Mouse (Mus musculus) hindlimb bud, embryonic 11.5 days (tissue): Measurements from ENCODE around the gene Clec10a.

ENCODE experiments used
- DNase-seq: peaks from one replicate; pipeline ENCODE4 v3.0.0-alpha.2; 2012; ENCODE audit warnings: low read depth, low spot score; ENCODE audit errors: extremely low spot score

The Clec10a gene

DNA sequence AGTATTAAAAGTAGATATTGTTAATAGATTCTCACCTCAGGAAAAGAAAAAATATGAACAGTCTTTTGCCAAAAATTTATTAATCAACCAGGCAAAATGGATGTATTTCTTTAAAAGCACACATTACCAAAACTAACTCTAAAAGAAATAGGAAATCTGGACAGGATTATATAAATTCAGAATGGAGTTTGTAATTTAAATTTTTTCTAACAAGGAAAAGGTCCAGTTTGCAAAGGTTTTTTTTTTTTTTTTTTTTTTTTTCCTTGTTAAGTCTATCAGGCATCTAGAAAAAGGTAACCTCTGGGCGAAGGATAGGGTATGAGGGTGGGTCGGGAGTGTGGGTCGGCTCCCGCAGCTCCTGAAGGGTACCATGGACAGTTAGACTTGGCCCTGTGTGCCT is 24.5 kb downstream of the Clec10a start:
- DNase-seq: no peak

DNA sequence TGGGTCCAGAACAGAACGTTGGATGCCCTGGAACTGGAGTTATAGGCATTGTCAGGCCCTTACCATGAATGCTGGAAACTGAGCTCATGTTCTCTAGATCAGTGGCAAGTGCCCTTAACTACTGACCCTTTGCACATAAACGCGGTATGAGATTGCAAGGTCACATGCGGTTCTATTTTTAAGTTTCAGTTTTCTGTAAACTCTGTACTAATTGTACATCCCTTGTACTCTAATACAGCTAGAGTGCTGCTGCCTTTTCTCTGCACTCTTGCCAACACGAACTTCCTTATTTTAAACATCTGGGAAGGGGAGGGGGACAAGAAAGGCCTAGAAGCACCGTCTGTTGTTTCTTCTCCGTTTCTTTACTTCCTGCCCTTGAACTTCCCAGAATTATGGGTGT is 29.1 kb downstream of the Clec10a start:
- no peak for DNase-seq

DNA sequence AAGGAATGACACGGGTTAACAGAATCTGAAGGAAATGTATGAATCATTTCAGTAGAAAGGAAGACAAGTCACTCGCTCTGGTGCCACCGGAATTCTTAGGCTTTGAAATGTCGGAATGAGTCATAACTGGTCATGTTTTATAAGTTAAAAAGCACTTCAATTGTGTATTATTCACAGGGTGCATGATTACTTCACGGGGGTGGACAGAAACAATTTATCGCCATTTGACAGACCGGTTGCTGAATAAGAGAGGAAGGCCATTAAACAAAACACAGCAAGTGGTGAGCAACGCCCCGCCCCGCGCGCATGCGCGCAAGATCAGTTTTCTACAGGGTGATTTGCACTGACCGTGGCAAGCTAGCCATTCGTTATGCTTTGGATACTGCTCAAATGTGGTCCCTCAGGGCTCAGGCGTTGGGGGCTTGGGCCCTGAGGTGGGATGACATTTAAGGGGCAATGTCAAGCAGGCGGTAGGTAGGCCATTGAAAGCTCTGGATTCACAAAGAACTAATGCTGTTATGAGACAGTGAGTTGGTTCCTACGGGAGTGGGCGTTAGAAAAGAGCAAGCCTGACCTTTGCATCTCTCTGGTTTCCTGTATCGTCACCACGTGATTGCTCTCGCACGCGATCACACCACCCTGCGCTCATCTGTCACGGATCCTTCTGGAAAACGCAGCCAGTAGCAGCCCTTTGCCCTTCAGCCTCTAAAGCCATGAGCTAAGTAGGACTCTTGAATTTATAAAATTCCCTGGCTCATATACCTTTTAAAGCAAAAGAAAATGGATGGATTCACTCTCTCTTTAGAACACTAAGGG is 33.5 kb downstream of the Clec10a start:
- DNase-seq: no peak

DNA sequence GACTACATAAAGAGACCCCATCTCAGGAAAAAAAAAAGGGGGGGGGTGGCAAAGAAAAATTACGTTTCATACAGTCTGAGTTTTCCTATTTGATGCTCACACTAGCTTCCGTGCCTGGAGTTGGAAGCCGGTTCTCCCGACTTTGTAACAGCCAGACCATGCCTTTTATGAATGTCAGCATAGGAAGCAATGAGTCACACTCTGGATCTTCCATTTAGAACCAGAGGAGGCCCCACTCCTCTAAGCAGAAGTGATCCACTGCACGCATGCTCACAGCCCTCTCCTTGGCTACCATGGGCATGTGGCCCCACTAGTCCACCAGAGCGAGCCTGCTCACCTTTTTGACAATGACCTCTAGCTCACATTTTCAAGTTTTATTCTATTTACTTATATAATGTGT is 35.2 kb downstream of the Clec10a start:
- no peak for DNase-seq

DNA sequence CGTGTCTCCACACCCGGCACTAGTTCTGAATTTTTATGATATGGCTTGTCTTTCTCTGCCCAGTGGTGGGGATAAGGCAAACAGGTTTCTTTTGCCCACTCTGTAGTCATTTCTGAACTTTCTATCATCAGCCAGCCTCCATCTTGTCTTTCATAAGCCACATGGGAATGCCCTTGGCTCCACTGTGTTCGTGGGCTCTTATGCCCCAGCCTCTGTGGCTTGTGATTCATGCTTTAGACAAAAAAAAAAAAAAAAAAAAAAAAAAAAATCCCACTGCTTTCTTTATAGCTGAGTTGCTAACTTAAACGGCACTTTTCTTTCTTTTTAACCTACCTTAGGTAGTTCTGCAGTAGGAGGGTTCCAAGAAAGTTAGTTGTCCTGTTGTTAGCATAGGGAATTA is 36.2 kb downstream of the Clec10a start:
- DNase-seq: no peak

DNA sequence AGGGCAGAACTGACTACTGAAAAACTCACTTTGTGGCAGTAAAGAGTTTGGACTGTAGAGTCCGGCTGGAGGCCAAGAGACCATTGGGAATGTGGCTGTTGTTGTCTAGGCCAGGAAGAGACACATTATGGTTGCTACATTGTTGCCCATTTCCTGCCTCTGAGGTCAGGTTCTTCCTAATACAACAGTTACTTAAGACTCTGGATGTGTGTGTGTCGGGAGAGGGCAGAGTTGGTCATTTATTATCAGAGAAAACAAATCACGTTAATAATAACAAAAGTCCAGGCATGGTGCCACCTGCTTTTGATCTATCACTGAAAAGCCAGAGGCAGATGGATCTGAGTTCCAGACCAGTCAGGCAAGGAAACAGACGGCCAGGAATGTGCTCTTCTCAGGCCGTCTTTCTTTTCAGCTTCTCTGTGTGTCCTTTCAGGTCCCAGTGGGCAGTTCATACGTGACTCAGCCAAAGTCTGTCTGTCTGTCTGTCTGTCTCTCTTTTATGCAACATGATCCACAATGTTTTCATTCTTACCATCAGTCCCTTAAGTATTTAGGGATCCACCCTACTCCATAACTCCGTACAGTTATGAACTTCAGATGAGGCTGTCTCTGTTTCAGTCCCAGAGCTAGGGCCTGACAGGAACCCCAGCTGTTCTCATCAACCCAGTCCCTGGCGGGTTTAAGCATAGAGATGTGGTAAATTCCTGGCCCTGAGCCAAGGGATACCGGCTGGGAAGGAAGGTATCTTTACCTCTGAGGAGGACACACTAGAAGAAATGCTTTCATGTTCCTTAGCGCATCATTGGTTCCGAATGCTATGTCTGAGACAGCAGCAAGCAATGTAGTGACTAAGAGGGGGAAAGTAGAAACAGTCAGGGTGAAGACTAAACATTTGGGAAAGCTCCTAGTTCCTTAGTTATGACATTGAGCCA is 37.6 kb downstream of the Clec10a start:
- DNase-seq: no peak

DNA sequence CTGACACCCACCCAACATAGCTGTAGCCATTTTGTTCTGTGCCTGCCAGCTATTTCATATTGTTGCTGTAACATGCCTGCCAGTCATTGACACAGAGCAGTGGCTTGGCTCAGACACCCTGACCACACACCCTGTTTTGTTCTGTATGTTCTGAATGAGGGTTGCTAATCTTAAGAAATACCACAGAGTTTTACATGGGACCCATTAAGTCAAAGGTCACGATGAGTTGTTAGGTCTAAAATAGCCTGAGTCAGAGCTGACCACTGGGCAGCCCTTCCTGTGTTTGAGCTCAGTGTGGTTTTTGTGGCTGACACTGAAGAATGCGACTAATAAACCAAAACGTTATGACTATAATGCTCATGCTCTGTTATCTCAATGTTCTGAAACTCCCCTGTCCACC is 42.3 kb downstream of the Clec10a start:
- DNase-seq: no peak

DNA sequence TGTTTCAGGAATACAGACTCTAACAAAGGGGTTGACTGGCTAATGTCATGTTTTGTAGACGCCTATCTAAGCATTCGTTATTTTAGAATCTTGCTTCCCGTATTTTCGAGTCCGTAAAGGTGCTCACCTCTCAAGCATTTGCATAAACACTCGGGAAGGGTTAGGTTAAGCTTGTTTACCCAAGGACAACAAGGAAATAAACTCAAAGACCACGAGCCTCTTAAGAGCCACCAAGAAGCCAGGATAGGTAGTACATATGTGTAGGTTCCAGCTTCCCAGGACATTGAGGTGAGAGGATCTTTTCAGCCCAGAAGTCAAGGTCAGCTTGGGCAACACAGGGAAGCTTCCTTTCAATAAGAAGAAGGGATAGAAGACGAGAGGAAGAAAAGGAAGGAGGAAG is 43.1 kb downstream of the Clec10a start:
- DNase-seq: no peak

DNA sequence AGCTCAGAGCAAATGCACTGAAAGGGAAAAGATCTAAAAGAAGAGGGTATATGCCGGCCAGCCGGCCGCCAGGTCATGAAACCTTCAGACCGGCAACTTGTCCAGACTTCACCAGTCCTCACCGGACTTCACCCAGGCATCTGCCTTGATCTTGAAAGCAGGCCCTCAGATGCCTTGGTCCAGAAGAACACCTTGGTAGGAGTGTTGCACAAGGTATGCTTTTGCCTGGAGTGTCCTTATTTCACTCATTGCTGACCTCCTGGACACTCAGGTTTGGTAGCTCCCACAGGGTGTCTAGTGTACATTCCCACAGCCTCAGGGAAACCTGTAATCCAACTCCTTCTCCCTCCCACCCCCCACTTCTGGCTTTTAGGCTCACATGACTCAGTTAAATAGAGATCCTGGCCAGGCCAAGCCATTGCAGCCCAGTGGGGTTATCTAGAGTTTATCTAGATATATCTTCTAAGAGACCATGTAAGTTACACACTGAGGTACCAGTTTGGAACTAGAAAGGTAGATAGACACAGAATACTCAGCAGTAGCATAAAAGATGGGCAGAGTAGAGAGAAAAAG is 44.1 kb downstream of the Clec10a start:
- no peak for DNase-seq

DNA sequence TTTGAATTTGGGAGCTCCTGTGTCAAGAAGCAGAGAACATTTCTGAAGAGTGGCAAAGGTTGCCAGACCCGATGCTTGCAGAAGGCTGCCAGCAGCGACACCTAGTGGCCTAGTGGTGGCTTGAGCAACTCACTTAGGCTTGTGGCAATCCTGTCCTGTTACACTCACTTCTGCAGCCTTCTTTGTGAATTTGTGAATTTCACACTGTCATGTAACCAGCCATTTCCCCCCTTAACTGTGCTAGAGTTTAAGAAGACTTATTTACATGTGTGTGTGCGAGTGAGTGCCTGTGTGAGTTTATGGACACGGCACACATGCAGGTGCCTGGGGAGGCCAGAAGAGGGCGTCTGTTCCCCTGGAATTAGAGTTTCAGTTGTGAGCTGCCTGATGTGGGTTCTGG is 45.7 kb downstream of the Clec10a start:
- peak; percentile 68 for DNase-seq

DNA sequence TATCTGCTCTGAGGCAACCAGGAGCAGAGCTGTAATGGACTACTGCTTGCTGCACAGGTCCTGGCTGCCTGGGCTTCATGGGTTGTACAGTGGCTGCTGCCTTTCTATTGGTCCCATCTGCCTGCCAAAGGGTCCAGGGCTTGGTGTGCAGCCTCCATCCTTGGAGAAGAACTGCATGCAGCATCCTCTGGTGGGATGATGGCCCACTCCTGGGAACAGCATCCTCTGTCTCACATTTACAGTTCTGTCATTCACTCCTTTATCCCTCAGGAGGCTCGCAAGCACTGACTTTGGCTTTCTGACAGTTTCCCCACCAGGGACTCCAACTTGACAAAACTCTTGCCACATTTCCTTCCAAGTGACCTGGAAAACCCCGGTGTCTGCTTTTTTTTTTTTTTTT is 50.8 kb downstream of the Clec10a start:
- no peak for DNase-seq

DNA sequence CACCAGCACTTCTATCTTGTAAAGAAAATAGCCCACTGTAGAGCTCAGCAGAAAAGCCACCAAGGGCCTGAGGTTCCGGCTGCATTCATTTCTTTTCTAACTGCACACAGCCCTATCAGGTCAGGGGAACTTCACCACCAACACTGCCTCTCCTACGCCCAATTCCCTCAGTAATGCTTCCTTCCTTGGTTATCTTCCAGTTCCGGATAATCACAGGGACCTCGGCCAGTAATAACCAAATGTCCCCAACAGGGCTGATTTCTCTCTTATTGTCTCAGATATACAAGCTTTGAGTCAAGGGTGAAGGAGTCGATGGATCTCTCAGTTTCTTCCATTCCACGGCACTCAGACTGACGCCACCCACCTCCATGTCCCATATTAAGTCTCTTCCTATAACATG is 51.3 kb downstream of the Clec10a start:
- DNase-seq: no peak

DNA sequence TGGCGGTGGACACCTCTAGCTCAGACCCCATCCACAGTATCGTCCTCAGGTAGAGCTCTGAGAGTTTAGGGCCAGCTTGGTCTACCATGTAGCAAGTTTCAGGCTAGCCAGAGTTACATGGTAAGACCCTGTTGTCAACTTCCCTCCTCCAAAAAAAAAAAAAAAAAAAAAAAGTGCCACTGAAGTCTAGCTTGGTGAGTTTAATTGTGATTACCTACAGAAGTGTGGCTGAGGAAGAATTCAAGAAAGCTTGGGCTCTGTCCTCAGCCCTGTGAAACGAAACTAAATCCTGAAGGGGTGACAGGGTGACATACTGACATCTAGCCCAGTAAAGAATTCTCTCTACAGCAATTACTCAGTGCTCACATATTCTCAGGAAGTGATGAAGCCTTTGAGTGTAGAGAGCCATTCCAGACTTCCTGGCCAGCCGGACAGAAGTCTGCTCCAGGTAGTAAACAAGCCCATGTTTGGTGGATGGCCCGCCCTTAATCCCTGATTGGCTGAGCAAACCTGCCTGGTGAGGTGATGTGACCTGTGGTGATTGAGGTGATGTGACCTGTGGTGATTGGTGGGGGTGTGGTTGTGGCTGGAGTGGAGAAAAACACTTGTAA is 52.9 kb downstream of the Clec10a start:
- DNase-seq: no peak

DNA sequence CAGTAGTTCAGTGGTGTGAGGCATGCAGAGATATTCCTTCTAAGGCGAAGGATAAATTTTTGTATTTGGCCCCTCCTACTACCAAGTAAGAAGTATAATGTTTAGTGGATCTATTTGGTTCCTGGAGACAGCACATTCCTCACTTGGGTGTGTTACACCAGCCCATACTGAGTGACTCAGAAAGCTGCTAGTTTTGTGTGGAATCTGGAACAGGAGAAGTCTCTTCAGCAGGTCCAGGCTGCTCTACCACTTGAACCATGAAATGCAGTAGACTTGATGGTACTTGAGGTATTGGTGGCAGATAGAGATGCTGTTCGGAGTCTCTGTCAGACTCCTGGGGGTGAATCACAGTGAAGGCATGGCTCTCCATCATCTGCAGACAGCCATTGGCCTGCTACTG is 54.7 kb downstream of the Clec10a start:
- DNase-seq: no peak

DNA sequence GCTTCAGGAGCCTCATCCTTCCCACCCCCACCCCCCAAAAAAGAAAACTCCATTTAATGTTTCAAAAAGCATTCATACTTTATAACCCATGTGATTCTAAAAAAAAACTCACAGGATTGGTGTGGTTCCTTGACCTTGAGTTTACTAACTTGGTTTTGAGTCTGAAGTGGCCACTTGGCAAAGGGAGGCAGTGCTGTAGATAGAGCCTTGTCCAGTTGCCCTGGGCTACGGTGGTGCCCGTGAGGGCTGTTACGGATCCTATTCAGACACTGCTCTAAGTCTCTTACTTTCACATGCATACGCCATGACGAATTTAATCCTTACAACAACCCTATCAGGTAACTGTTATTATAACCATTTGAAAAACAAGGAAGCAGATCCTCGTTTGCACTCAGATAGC is 56.0 kb downstream of the Clec10a start:
- no peak for DNase-seq

DNA sequence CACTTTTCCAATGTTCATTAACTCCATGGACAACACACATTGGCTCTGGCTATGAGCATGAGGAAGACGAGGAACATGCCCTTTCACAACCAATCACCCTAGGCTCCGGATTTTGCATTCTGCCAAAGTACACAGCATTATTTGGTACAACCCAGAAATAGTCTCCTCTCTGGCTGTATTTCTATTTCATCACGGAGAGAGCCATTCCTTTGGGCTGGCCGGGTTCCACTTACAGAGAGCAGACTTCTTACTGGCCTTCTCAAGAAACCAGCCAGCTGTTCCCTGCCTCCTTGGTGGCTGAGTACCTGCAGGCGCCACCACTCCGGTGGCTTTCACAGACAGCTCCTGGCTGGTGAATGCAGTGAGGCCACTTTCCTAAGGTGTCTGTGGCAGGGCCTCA is 56.4 kb downstream of the Clec10a start, which contains the start of gene Slc16a11:
Gene Slc16a11, plus strand, starts transcription at position 330 of the 400 bp plus-strand sequence.
- no peak for DNase-seq

DNA sequence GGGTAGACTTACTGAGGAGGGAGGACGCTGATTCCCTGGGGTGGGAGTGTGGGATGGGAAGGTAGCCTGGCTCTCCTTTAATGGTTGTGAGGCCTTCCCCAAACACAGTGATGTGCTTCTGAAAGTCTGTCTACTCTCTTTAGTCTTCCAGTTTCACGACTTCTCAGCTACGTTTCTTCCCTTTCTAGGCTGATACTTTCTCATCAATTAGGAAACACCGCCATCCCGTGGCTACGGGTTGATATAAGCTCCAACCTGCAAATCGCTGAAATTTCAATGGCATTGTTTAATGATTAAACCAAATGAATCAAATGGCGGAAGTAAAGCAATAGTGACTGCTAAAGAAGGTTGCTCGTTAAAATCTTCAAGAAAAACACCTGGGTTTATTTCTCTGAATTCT is 56.9 kb downstream of the Clec10a start:
- DNase-seq: no peak

DNA sequence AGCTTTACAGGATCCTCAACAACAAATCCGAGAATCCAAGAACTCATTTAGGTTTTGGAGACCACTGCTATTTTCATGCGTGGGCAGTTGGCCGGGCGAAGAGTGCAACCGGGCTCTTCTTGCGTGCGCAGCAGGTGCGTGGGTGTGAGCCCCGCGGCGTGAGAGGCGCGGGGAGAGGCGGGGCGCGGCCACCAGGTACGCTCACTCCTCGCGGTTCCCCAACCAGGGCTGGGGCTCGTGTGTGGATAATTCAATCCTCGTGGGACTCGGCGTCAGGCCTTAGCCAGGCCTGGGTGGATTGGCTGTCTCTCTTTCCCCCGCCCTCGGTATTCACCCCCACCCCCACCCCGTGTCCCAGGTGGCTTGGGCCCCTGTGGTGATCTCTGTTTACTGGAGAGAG is 57.7 kb downstream of the Clec10a start:
- DNase-seq: no peak

DNA sequence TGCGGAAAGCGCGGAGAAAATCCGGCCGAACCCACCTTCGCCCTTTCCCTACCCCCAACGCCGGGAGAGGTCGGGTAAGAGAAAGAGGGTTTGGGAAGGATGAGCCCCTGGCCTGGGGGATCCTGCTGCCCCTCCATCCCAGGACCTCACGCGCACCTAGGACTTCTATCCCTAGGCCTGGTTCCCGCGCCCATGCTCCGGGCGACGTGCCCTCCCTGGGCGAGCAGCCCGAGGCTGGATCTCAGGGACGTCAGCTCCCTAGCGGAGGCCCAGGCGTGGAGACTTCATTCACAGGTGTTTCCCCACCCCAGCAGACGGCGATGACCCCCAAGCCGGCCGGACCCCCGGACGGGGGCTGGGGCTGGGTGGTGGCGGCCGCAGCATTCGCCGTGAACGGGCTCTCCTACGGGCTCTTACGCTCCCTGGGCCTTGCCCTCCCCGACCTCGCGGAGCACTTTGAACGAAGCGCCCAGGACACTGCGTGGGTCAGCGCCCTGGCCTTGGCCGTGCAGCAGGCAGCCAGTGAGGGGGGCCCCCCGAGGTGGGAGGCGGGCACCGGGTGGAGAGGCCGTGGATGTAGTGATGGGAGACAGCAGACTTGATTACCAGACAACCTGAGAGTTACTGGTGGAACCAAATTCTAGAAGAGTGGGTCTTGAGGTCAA is 58.3 kb downstream of the Clec10a start:
- no peak for DNase-seq

DNA sequence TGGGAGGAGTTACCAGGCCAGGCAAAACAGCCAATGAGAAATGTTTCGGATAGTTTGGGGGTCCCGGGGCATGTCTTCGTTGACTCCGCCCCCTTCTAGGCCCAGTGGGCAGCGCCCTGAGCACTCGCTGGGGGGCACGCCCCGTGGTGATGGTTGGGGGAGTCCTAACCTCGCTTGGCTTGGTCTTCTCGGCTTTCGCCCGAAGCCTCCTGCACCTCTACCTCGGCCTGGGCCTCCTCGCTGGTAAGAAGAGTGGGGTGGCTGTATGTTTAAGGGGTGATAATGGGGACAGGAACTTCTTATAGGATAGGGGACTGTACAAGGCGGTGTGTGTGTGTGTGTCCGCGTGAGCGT is 58.8 kb downstream of the Clec10a start:
- no peak for DNase-seq

DNA sequence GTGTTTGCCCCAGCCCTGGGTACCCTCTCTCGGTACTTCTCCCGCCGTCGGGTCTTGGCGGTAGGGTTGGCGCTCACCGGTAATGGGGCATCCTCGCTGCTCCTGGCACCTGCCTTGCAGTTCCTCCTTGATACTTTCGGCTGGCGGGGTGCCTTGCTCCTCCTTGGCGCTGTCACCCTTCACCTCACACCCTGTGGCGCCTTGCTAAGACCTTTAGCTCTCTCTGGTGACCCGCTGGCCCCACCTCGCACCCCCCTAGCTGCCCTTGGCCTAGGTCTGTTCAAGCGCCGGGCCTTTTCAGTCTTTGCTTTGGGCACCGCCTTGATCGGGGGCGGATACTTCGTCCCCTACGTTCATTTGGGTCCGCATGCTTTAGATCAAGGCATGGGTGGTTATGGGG is 59.3 kb downstream of the Clec10a start:
- DNase-seq: no peak
